Mouse (Mus musculus): Measurements from ENCODE around the gene Ganab. TPM values are rescaled to one million over a fixed set of nuclear protein-coding genes. Genes with fewer than 3 reads are reported as not detected.

Gene Ganab
- polyA plus RNA-seq, 1 experiment = 117 TPM

- peak overlapping the region; percentile 92 for H3K4me3 ChIP-seq (ENCODE audit: insufficient read depth, poor library complexity, severe bottlenecking)
- peaks cover 38% of the 10 kb centered on the region for H3K79me3 ChIP-seq (ENCODE audit: low read depth)
- H3K36me3 ChIP-seq (ENCODE audit: control insufficient read depth, insufficient read depth) = peaks cover 79% of the 10 kb centered on the region
- peak overlapping the region; percentile 33 for H3ac ChIP-seq (ENCODE audit: control insufficient read depth, insufficient read length, low read depth)
- H3K27me3 ChIP-seq (ENCODE audit: control insufficient read depth, insufficient read depth, insufficient read length) = no peaks in the 10 kb centered on the region
- peaks cover 65% of the 10 kb centered on the region for H3K79me2 ChIP-seq (ENCODE audit: control insufficient read depth, insufficient read depth)
- TF ChIP-seq MAX (IDR thresholded peaks at IDR 0.05) (no peak), FOSL1 (IDR thresholded peaks at IDR 0.05; ENCODE audit: insufficient read depth, low read length, poor library complexity, severe bottlenecking) (no peak), USF1 (IDR thresholded peaks at IDR 0.05; ENCODE audit: low read depth) (no peak), MYOG (IDR thresholded peaks at IDR 0.05; ENCODE audit: control insufficient read depth, extremely low read depth, insufficient read length) (no peak), CEBPB (IDR thresholded peaks at IDR 0.05; ENCODE audit: low read depth) (no peak), MYOD1 (IDR thresholded peaks at IDR 0.05; ENCODE audit: control insufficient read depth, insufficient read length, low read depth) (no peak), CTCF (IDR thresholded peaks at IDR 0.05; ENCODE audit: control insufficient read depth, insufficient read depth, insufficient read length) (no peak)
Measured at GRCm38 (mm10) chr19:8943047-8943446, 45.2 kb downstream of the Ganab start.

GRCm38 (mm10) chr19:8944062-8944461 is 46.2 kb downstream of the Ganab start:
- no peak overlapping the region for H3K4me3 ChIP-seq (ENCODE audit: insufficient read depth, poor library complexity, severe bottlenecking)
- TF ChIP-seq CTCF (IDR thresholded peaks at IDR 0.05; ENCODE audit: control insufficient read depth, insufficient read depth, insufficient read length) = no peak
- TF ChIP-seq FOSL1 (IDR thresholded peaks at IDR 0.05; ENCODE audit: insufficient read depth, low read length, poor library complexity, severe bottlenecking) = no peak
- TF ChIP-seq MAX (IDR thresholded peaks at IDR 0.05) = no peak
- no peak for TF ChIP-seq MYOG (IDR thresholded peaks at IDR 0.05; ENCODE audit: control insufficient read depth, extremely low read depth, insufficient read length)
- TF ChIP-seq MYOD1 (IDR thresholded peaks at IDR 0.05; ENCODE audit: control insufficient read depth, insufficient read length, low read depth) = no peak
- no peak for TF ChIP-seq CEBPB (IDR thresholded peaks at IDR 0.05; ENCODE audit: low read depth)
- no peak for TF ChIP-seq USF1 (IDR thresholded peaks at IDR 0.05; ENCODE audit: low read depth)
- H3K79me2 ChIP-seq (ENCODE audit: control insufficient read depth, insufficient read depth) = peaks cover 66% of the 10 kb centered on the region
- no peak overlapping the region for H3ac ChIP-seq (ENCODE audit: control insufficient read depth, insufficient read length, low read depth)
- peaks cover 38% of the 10 kb centered on the region for H3K79me3 ChIP-seq (ENCODE audit: low read depth)
- no peaks in the 10 kb centered on the region for H3K27me3 ChIP-seq (ENCODE audit: control insufficient read depth, insufficient read depth, insufficient read length)
- peaks cover 81% of the 10 kb centered on the region for H3K36me3 ChIP-seq (ENCODE audit: control insufficient read depth, insufficient read depth)

GRCm38 (mm10) chr19:8944750-8945149 is 46.9 kb downstream of the Ganab start:
- peaks cover 66% of the 10 kb centered on the region for H3K79me2 ChIP-seq (ENCODE audit: control insufficient read depth, insufficient read depth)
- H3K4me3 ChIP-seq (ENCODE audit: insufficient read depth, poor library complexity, severe bottlenecking) = no peak overlapping the region
- TF ChIP-seq MYOD1 (IDR thresholded peaks at IDR 0.05; ENCODE audit: control insufficient read depth, insufficient read length, low read depth) = no peak
- TF ChIP-seq MYOG (IDR thresholded peaks at IDR 0.05; ENCODE audit: control insufficient read depth, extremely low read depth, insufficient read length) = no peak
- no peak for TF ChIP-seq MAX (IDR thresholded peaks at IDR 0.05)
- TF ChIP-seq CEBPB (IDR thresholded peaks at IDR 0.05; ENCODE audit: low read depth) = no peak
- no peak for TF ChIP-seq FOSL1 (IDR thresholded peaks at IDR 0.05; ENCODE audit: insufficient read depth, low read length, poor library complexity, severe bottlenecking)
- no peak for TF ChIP-seq USF1 (IDR thresholded peaks at IDR 0.05; ENCODE audit: low read depth)
- TF ChIP-seq CTCF (IDR thresholded peaks at IDR 0.05; ENCODE audit: control insufficient read depth, insufficient read depth, insufficient read length) = no peak
- H3K36me3 ChIP-seq (ENCODE audit: control insufficient read depth, insufficient read depth) = peaks cover 77% of the 10 kb centered on the region
- no peak overlapping the region for H3ac ChIP-seq (ENCODE audit: control insufficient read depth, insufficient read length, low read depth)
- no peaks in the 10 kb centered on the region for H3K27me3 ChIP-seq (ENCODE audit: control insufficient read depth, insufficient read depth, insufficient read length)
- peaks cover 38% of the 10 kb centered on the region for H3K79me3 ChIP-seq (ENCODE audit: low read depth)

GRCm38 (mm10) chr19:8945251-8945650 is 47.4 kb downstream of the Ganab start:
- Histone ChIP-seq H3K79me3 (ENCODE audit: low read depth) (peaks cover 38% of the 10 kb centered on the region), H3ac (ENCODE audit: control insufficient read depth, insufficient read length, low read depth) (no peak overlapping the region), H3K4me3 (ENCODE audit: insufficient read depth, poor library complexity, severe bottlenecking) (no peak overlapping the region), H3K79me2 (ENCODE audit: control insufficient read depth, insufficient read depth) (peaks cover 65% of the 10 kb centered on the region), H3K36me3 (ENCODE audit: control insufficient read depth, insufficient read depth) (peaks cover 76% of the 10 kb centered on the region), H3K27me3 (ENCODE audit: control insufficient read depth, insufficient read depth, insufficient read length) (no peaks in the 10 kb centered on the region)
- TF ChIP-seq CEBPB (IDR thresholded peaks at IDR 0.05; ENCODE audit: low read depth) = no peak
- no peak for TF ChIP-seq USF1 (IDR thresholded peaks at IDR 0.05; ENCODE audit: low read depth)
- TF ChIP-seq MYOD1 (IDR thresholded peaks at IDR 0.05; ENCODE audit: control insufficient read depth, insufficient read length, low read depth) = no peak
- no peak for TF ChIP-seq CTCF (IDR thresholded peaks at IDR 0.05; ENCODE audit: control insufficient read depth, insufficient read depth, insufficient read length)
- TF ChIP-seq MYOG (IDR thresholded peaks at IDR 0.05; ENCODE audit: control insufficient read depth, extremely low read depth, insufficient read length) = no peak
- no peak for TF ChIP-seq MAX (IDR thresholded peaks at IDR 0.05)
- no peak for TF ChIP-seq FOSL1 (IDR thresholded peaks at IDR 0.05; ENCODE audit: insufficient read depth, low read length, poor library complexity, severe bottlenecking)

GRCm38 (mm10) chr19:8946929-8947328 is 49.1 kb downstream of the Ganab start:
- no peak overlapping the region for H3ac ChIP-seq (ENCODE audit: control insufficient read depth, insufficient read length, low read depth)
- peaks cover 57% of the 10 kb centered on the region for H3K79me2 ChIP-seq (ENCODE audit: control insufficient read depth, insufficient read depth)
- H3K27me3 ChIP-seq (ENCODE audit: control insufficient read depth, insufficient read depth, insufficient read length) = no peaks in the 10 kb centered on the region
- H3K4me3 ChIP-seq (ENCODE audit: insufficient read depth, poor library complexity, severe bottlenecking) = no peak overlapping the region
- TF ChIP-seq USF1 (IDR thresholded peaks at IDR 0.05; ENCODE audit: low read depth) = no peak
- TF ChIP-seq MYOD1 (IDR thresholded peaks at IDR 0.05; ENCODE audit: control insufficient read depth, insufficient read length, low read depth) = no peak
- no peak for TF ChIP-seq CEBPB (IDR thresholded peaks at IDR 0.05; ENCODE audit: low read depth)
- no peak for TF ChIP-seq FOSL1 (IDR thresholded peaks at IDR 0.05; ENCODE audit: insufficient read depth, low read length, poor library complexity, severe bottlenecking)
- TF ChIP-seq CTCF (IDR thresholded peaks at IDR 0.05; ENCODE audit: control insufficient read depth, insufficient read depth, insufficient read length) = no peak
- no peak for TF ChIP-seq MAX (IDR thresholded peaks at IDR 0.05)
- no peak for TF ChIP-seq MYOG (IDR thresholded peaks at IDR 0.05; ENCODE audit: control insufficient read depth, extremely low read depth, insufficient read length)
- peaks cover 37% of the 10 kb centered on the region for H3K79me3 ChIP-seq (ENCODE audit: low read depth)
- peaks cover 82% of the 10 kb centered on the region for H3K36me3 ChIP-seq (ENCODE audit: control insufficient read depth, insufficient read depth)
